Mouse (Mus musculus): ENCODE data around the gene Ip6k1.

GRCm38 (mm10) chr9:108055661-108056237, 53.4 kb downstream of the Ip6k1 start:
- TF ChIP-seq USF1 (IDR thresholded peaks at IDR 0.05; ENCODE audit: low read depth, low read length) (no peak), ZC3H11A (IDR thresholded peaks at IDR 0.05; ENCODE audit: low read depth, low read length) (no peak), GATA1 (IDR thresholded peaks at IDR 0.05; ENCODE audit: low read depth, low read length) (no peak)

All from MEL (cell line).